In genomic region chr5:34574721-34575120, GRCm38 (mm10) we compare ENCODE assay signal across 8 mouse cellular contexts. TPM values are rescaled to one million over a fixed set of nuclear protein-coding genes. Genes with fewer than 3 reads are reported as not detected.
A peak's percentile ranks its signal among the peaks of the same experiment; 100 is the strongest.
DNase-seq lines count a peak whose midpoint lies in the region; ATAC-seq and TF ChIP-seq lines count a peak whose summit lies in the region.

No protein-coding gene starts in this region.

- peaks cover 58% of the 10 kb centered on the region for H3K79me2 ChIP-seq in macrophage (ENCODE audit: inconsistent target)

- peak overlapping the region; percentile 82 for H3K4me2 ChIP-seq in heart, embryonic 13.5 days

- no peak for TF ChIP-seq CTCF in G1E (IDR thresholded peaks at IDR 0.05; ENCODE audit: low read depth, low read length)

- intact Hi-C loops in left cerebral cortex, postnatal 36 days (cut with DNase I): loop anchor here (5.0 kb wide), 1 partner anchor 47 kb away; the partner anchor contains the start of gene Sh3bp2

- peak overlapping the region; percentile 97 for H3K9ac ChIP-seq in heart, embryonic 13.5 days

- no peak for ATAC-seq in heart, embryonic 13.5 days (ENCODE audit: extremely low read depth, insufficient number of reproducible peaks, low FRiP score, low TSS enrichment)
- ATAC-seq in G1E (ENCODE audit: extremely low read depth, insufficient number of reproducible peaks, low FRiP score, poor library complexity, severe bottlenecking): no peak

- peaks cover 29% of the 10 kb centered on the region for H3K4me1 ChIP-seq in heart, embryonic 13.5 days
- peaks cover 67% of the 10 kb centered on the region for H3K4me1 ChIP-seq in G1E (ENCODE audit: insufficient read depth, low read depth, low read length)
- peaks cover 25% of the 10 kb centered on the region for H3K4me1 ChIP-seq in hindbrain, embryonic 10.5 days (replicated peaks)

- H3K27ac ChIP-seq in heart, embryonic 13.5 days (replicated peaks): peak overlapping the region; percentile 96
- H3K27ac ChIP-seq in hindbrain, embryonic 10.5 days: peak overlapping the region; percentile 99
- H3K27ac ChIP-seq in macrophage: peak overlapping the region; percentile 47; the same call in 1 of the 2 replicates

- H3K27me3 ChIP-seq in heart, embryonic 13.5 days (replicated peaks): no peaks in the 10 kb centered on the region
- H3K27me3 ChIP-seq in G1E (ENCODE audit: insufficient read depth, low read length): no peaks in the 10 kb centered on the region
- H3K27me3 ChIP-seq in hindbrain, embryonic 10.5 days (ENCODE audit: insufficient read depth, poor library complexity, severe bottlenecking): no peaks in the 10 kb centered on the region

- no peak for DNase-seq in heart, postnatal 4 days
- DNase-seq in G1E (ENCODE audit: low spot score): peak; percentile 49
- DNase-seq in hindbrain, embryonic 10.5 days (ENCODE audit: low spot score): no peak
- DNase-seq in gastrocnemius, adult 18-20 months (ENCODE audit: low spot score): no peak
- DNase-seq in left cerebral cortex, postnatal 36 days (ENCODE audit: low spot score in 2 of 2): no peak
- no peak for DNase-seq in adrenal gland, adult 18-20 months (ENCODE audit: low spot score in 2 of 2)

- peak overlapping the region; percentile 94 for H3K4me3 ChIP-seq in heart, embryonic 13.5 days
- H3K4me3 ChIP-seq in G1E (ENCODE audit: low read depth, low read length) (peak overlapping the region; percentile 89), macrophage (ENCODE audit: inconsistent target) (peak overlapping the region; percentile 78)
- H3K4me3 ChIP-seq in hindbrain, embryonic 10.5 days: peak overlapping the region; percentile 99

- no peaks in the 10 kb centered on the region for H3K9me3 ChIP-seq in heart, embryonic 13.5 days
- H3K9me3 ChIP-seq in G1E (replicated peaks): no peaks in the 10 kb centered on the region
- H3K9me3 ChIP-seq in hindbrain, embryonic 10.5 days: no peaks in the 10 kb centered on the region

- 33% methylated on average over 10 of the region's 10 CpGs for whole genome bisulfite sequencing in heart, embryonic 13.5 days
- WGBS in hindbrain, embryonic 10.5 days: 53% methylated on average over 10 of the region's 10 CpGs
- WGBS in macrophage (ENCODE audit: missing documents): 20% methylated on average over 10 of the region's 10 CpGs

- no peaks in the 10 kb centered on the region; the same call in 1 of the 2 replicates for H3K36me3 ChIP-seq in heart, embryonic 13.5 days
- H3K36me3 ChIP-seq in G1E (replicated peaks): peaks cover 20% of the 10 kb centered on the region
- peaks cover 15% of the 10 kb centered on the region for H3K36me3 ChIP-seq in hindbrain, embryonic 10.5 days
- no peaks in the 10 kb centered on the region for H3K36me3 ChIP-seq in macrophage (ENCODE audit: inconsistent target)

RNA-seq across cellular contexts. Expression of gene Add1, which starts 1.3 kb away (rescaled TPM):
- polyA plus RNA-seq in heart, embryonic 13.5 days (2015; fragmentation: Nextera tagmentation; extraction: Ambion mirVana): 143 and 144 TPM in 2 replicates
- total RNA-seq in heart, postnatal 4 days (2021): 100 to 1,000 TPM; 202 to 209 TPM
- total RNA-seq in G1E (2014; fragmentation: Nextera tagmentation) (147 and 158 TPM in 2 replicates), G1E (2017) (95.2 and 103 TPM in 2 replicates)
- polyA plus RNA-seq in G1E (2012) (257 TPM in 2 replicates), macrophage (2018) (107 to 147 TPM (median 116 TPM) in 3 replicates)
- polyA plus RNA-seq in hindbrain, embryonic 10.5 days (2016; fragmentation: Nextera tagmentation; extraction: Ambion mirVana): 179 and 194 TPM in 2 replicates
- 100 to 1,000 TPM; 113 to 315 (median 212) TPM for total RNA-seq in macrophage (2018; cell fraction: chromatin; rRNA removed)
- total RNA-seq in macrophage (2018; cell fraction: cytosol; rRNA removed): 100 to 1,000 TPM in 22 of 26 experiments, 10 to 100 TPM in 4; 93.8 to 151 (median 117) TPM
- 100 to 1,000 TPM in 25 of 26 experiments, 10 to 100 TPM in 1; 98.1 to 214 (median 158) TPM for total RNA-seq in macrophage (2018; cell fraction: nucleus; rRNA removed)
- total RNA-seq in gastrocnemius, adult 18-20 months (2021): 10 to 100 TPM; 71.6 to 73.0 TPM
- total RNA-seq in left cerebral cortex, postnatal 36 days (2021): 100 to 1,000 TPM; 434 to 436 TPM
- 100 to 1,000 TPM; 127 to 136 TPM for total RNA-seq in adrenal gland, adult 18-20 months (2021)

RNA-seq across cellular contexts. Expression of gene Sh3bp2, which starts 49.1 kb away (rescaled TPM):
- polyA plus RNA-seq in heart, embryonic 13.5 days (2015; fragmentation: Nextera tagmentation; extraction: Ambion mirVana): 3.9 and 4.9 TPM in 2 replicates
- total RNA-seq in heart, postnatal 4 days (2021): 1 to 10 TPM; 6.1 to 7.9 TPM
- 2.2 and 3.1 TPM in 2 replicates for total RNA-seq in G1E (2014; fragmentation: Nextera tagmentation)
- 3.5 and 5.6 TPM in 2 replicates for total RNA-seq in G1E (2017)
- polyA plus RNA-seq in G1E (2012): 5.7 and 6.7 TPM in 2 replicates
- 7.2 and 9.4 TPM in 2 replicates for polyA plus RNA-seq in hindbrain, embryonic 10.5 days (2016; fragmentation: Nextera tagmentation; extraction: Ambion mirVana)
- 100 to 1,000 TPM; 175 to 607 (median 366) TPM for total RNA-seq in macrophage (2018; cell fraction: chromatin; rRNA removed)
- 100 to 1,000 TPM in 18 of 26 experiments, 10 to 100 TPM in 8; 68.6 to 194 (median 120) TPM for total RNA-seq in macrophage (2018; cell fraction: cytosol; rRNA removed)
- 100 to 1,000 TPM; 130 to 352 (median 231) TPM for total RNA-seq in macrophage (2018; cell fraction: nucleus; rRNA removed)
- polyA plus RNA-seq in macrophage (2018): 112 to 135 TPM (median 116 TPM) in 3 replicates
- total RNA-seq in gastrocnemius, adult 18-20 months (2021): 1 to 10 TPM in 1 of 2 experiments, under 1 TPM in 1; 0.59 to 1.4 TPM
- 1 to 10 TPM; 2.6 to 3.7 TPM for total RNA-seq in left cerebral cortex, postnatal 36 days (2021)
- 10 to 100 TPM; 16.9 to 20.9 TPM for total RNA-seq in adrenal gland, adult 18-20 months (2021)

Comparison
In these comparisons a context has a peak if more than half of its experiments do, and no peak if none do; other contexts are left out.
1. H3K27ac ChIP-seq: peak in every context shown above with its lines; median percentile 99 in hindbrain, embryonic 10.5 days; 96 in heart, embryonic 13.5 days; 47 in macrophage.